Mouse (Mus musculus): ENCODE measurements at regions not wholly inside any gene's neighbourhood (a gene's known extent, or its start where the extent isn't known, plus 50 kb on each side); places are given as distances from the start of the nearest gene placed in this dataset.
A peak's percentile ranks its signal among the peaks of the same experiment; 100 is the strongest.

- DNase-seq: no peak
These were observed 79.3 kb upstream of the Rapgef5 start for GRCm38 (mm10) chr12:117437011-117437410.

DNA sequence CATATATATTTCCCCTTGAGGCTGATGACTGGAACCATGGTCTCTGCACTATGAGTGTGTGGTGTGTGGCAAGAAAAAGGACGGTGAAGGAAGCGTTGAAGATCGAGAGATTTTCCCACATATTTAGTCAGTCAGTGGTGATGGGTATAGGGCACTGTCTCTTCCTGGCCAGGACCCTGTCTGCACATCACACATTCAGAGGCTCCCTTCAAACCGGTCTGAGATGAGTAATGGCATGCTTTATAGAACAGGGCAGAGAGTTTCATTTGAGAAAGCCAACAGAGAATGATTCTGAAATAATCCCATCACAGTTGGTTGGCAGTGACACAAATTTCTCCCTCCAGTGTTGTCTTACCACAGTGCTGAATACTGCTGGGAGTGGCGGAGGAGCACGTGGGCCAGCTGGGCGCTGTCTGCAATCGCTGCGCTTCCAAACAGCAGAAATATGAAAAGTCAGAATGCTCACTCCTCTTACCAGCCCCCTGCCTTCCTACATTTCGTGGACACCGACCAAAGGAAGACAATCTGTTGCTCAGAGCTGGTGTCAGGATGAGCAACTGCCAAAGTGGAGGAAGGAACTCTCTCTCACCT is 77.2 kb upstream of the Rapgef5 start:
- peak; percentile 29 for DNase-seq

- no peak for DNase-seq
These were observed 71.9 kb upstream of the Rapgef5 start for GRCm38 (mm10) chr12:117444247-117444989.

DNA sequence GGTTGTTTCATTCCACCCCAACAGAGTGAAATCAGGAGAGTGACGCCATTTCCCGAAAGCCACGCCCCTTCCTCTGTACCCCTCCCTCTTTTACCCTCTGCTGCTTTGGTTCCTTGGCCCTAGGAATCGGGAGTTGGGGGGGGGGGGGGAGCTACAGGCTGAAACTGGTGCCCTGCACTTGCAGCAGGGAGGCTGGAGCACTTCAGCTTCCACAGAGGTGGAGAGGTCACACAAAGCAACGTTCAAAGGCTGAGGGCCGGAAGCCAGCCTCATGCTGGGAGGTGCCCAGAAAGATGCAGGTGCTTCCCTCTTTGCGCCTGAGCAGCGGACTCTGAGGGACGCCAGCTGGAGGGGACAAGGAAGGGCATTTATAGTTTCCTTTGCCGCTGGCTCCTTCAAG is 69.1 kb upstream of the Rapgef5 start:
- DNase-seq: no peak

- DNase-seq: no peak
These were observed 68.2 kb upstream of the Rapgef5 start for GRCm38 (mm10) chr12:117447843-117448728.

DNA sequence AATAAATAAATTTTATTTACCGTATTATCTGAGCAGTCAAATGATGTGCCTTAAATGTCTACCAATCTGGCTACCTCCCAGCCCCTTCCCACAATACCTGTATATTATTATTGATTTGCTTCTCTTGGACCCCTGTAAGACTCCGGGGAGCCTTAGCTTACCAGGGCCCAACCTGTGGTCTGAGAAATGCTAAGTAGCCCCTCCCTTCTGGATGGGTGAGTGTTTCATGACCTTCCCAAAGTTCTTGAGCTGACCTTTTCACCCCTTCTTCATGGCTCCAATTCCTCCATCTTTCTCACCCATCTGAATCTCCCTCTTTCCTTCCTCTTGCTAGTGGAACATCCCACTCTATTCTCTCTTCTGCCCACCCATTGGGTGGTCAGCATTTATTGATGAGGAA is 67.2 kb upstream of the Rapgef5 start:
- no peak for DNase-seq

DNA sequence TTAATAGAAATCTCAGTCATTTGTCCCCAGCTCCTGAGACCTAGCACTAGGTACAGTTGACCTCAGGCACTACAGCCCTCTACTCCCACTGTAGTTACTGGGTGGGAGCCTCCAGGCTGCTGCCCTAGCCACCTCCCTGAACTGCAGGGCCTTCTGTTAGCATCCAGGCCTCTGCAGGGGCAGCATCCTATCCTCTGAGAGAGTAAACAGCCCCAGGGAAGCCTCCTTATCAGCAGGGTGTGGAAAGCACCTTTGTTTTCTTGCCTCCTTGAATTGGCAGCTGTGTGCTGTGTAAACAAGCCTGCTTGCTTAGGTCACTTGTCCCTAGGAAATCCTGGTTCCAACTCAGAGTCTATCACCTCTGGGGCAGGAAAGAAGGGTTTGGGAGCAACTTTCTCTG is 66.2 kb upstream of the Rapgef5 start:
- DNase-seq: no peak

DNA sequence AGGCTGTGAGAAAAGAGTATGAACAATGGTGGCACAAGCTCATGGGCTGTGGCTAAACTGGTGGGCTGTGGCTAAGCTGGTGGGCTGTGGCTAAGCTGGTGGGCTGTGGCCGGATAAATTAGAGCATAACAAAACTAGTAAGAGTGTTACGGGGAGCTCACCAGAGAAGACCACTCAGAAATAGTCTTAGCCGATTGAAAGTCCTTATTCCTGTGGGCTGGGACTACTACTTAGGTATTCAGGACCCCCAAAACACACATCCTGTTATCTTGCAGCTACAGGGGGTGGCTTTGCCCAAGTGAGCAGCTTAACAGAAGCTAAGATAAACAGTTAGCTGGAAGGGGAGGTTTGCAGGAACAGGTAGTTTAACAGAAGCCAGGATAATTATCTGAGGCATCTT is 65.4 kb upstream of the Rapgef5 start:
- no peak for DNase-seq

DNA sequence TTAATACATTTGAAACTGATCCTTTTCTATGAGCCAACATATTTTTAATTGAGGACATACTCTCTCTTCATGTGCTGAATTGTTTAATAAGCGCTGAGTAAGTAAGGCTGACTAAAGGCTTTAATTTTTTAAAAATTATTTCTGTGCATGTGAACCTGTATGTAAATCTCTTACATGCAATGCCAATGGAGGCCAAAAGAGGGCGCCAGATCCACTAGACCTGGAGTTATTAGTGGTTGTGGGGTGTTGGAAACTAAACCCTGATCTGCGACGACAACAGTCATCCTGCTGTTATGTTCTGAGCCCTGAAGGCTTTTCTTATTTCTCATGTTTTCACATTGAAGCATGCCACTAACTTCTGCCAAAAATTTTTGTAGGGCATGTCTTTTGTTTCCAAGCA is 64.8 kb upstream of the Rapgef5 start:
- DNase-seq: no peak

DNA sequence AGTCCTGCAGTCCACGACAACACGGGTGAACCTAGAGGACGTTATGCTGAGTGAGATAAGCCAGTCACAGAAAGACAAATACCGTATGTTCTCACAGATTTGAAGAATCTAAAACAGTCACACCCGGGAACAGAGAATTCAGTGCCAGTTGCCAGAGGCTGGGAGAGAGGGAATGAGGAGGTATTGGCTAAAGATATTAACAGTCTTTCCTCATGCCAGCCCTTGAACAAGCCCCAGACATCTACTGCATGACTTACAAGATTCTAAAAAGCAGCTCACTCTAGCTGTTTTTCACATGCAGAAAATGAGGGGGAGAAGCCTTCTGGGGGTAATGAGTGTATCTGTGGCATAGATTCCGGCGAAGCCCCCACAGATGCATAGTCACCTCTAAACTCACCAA is 60.5 kb upstream of the Rapgef5 start:
- DNase-seq: no peak

- no peak for DNase-seq
These were observed 57.9 kb upstream of the Rapgef5 start for GRCm38 (mm10) chr12:117458132-117459070.

GRCm38 (mm10) chr12:117459541-117459940 is 56.7 kb upstream of the Rapgef5 start:
- no peak for DNase-seq

GRCm38 (mm10) chr12:117465206-117465605 is 51.1 kb upstream of the Rapgef5 start:
- no peak for DNase-seq

- DNase-seq: no peak
These were observed 50.3 kb upstream of the Rapgef5 start for GRCm38 (mm10) chr12:117465998-117466397.
